Mouse (Mus musculus): ENCODE results near the gene Tnik.

The Tnik gene

DNA sequence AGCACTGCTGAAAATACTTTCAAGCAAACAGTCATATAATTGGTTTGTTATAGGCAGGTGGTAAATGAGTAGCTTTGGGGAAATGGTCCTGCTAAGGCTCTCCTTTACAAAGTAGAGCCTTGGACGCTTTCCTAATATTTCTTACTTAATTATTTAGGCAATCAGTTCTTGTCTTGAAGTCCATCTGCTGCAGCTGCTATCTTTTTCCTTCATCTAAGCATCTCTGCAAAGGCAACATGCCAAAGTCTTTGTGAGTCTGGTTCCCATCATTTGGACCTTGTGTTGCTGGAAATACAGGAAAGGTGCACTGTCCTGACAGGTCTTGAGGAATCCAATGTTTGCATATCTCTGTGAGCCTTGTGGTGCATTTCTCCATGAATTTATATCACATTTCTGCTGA is 82.9 kb downstream of the Tnik start:
- in situ Hi-C loops (cut with MboI, MseI), result no loop called here

DNA sequence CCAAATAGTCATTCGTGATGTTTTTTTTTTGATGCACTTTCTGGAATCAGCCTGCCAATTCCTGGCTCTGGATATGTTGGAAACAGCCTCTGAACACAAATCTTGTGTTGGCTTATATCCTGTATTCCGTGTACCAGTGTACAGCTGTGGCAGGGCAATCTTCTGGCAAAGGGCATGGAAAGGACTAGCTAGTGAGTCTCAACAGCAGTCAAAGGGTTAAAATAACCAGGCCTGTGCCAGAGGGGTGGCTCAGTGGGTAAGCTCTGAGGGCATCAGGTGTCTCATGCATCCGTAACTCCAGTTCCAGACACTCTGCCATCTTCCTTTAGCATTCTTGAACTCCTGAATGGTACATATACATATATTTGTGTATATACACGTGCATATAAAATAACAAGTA is 83.5 kb downstream of the Tnik start:
- in situ Hi-C loops (cut with MboI, MseI), result no loop called here

- in situ Hi-C loops (cut with MboI, MseI), result no loop called here
These were observed 85.7 kb downstream of the Tnik start for GRCm38 (mm10) chr3:28348746-28349145.

DNA sequence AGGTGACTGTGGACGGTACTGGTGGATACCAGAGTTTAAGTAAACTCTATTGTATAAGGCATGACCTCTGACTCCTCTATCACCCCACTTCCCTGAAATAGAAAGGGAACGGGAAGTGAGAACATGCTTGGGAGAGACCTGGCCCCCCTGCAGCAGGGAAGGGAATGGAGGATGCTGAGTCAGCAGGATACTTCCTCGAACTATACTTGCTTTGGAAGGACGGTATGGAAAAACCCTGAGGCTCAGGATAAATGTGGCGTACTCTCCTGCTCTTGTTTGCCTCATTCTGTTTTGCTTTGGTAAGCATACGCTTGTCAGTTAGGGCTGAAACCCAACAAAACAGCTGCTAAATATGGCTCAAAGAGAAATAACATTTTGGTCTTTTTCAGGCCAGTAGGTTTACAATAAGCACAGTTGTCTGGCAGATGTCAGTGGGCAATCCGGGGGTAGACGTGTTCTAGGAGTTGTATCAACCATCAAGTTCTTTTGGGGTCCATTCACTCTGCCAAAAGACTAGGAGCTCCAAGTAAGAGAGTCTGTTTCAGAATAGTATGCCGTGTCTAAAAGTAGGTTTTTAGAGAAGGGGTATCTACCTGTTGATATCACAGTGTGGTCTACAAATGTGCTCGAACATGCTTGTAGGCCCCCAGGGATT is 87.3 kb downstream of the Tnik start:
- in situ Hi-C loops (cut with MboI, MseI), result no loop called here

GRCm38 (mm10) chr3:28358391-28358790 is 95.4 kb downstream of the Tnik start:
- in situ Hi-C loops (cut with MboI, MseI), result no loop called here

GRCm38 (mm10) chr3:28359138-28359537 is 96.1 kb downstream of the Tnik start:
- in situ Hi-C loops (cut with MboI, MseI), result no loop called here

- in situ Hi-C loops (cut with MboI, MseI), result no loop called here
These were observed 98.0 kb downstream of the Tnik start for GRCm38 (mm10) chr3:28361056-28361455.

DNA sequence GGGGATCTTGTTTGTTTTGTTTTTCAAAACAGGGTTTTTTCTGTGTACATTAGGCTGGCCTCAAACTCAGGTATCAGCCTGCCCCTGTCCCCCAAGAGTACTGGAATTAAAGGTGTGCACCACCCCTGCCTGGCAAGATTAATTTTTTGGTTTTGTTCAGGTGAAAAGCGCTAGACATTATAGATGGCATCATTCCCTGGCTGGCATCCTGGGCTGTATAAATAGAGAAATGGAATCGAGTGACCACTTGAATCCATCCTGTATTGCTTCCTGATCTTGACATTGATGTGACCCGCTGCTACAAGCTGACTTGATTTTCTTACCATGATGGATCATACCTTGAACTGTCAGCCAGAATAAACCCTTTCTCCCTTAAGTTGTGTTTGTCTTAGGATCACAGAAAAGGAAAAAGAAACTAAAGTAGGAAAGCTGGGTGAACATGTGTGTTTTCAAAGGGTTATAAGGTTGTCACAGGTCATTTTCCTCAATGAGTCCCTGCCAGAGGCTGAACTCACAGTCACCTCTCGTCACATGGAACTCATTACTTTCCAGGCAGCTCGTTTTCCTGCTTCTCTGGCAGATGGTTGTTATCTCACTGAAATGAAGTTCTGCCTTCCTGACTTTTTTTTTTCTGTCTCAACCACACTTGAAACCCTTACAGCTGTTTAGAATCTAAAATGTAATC is 100.6 kb downstream of the Tnik start:
- in situ Hi-C loops (cut with MboI, MseI), result no loop called here

DNA sequence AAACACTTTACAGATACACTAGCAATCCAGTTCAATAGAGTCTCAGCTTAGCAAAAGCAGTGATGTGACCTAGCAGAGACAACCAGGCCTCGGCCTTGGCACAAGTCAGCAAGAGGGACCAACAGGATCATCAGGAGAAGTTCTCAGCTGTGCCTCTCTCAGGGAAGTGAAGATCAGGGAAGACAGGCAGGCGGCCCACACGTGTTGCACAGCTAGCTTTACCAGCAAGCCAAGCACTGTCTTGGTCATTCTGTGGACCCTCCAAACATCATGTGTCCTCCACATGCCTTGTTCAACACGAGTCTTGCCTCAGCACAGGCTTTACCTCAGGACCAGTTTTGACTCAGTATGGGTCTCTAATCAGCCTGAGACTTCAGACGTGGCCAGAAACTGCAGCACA is 105.7 kb downstream of the Tnik start:
- in situ Hi-C loops (cut with MboI, MseI), result no loop called here

GRCm38 (mm10) chr3:28369266-28369665 is 106.3 kb downstream of the Tnik start:
- in situ Hi-C loops (cut with MboI, MseI), result no loop called here

DNA sequence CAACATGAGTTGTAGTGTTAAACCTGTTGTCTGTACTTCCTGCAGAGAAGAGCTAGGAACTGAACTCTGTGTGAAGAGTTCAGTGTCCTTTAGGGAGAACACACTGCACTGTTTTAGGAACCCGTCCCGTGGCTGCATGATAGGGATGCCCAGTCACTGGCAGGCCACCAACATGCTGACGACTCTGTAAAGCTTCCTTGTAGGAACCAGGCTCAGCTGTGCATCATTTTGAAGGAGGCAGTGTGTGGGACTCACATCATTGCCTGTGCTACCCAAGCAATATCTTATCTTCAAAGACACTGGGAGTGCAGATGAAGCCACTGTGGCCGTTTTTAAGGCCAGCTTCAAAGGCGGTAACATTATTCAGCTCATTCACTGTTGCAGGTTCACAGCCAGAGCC is 106.7 kb downstream of the Tnik start:
- in situ Hi-C loops (cut with MboI, MseI), result no loop called here

GRCm38 (mm10) chr3:28371583-28371982 is 108.6 kb downstream of the Tnik start:
- in situ Hi-C loops (cut with MboI, MseI), result no loop called here

DNA sequence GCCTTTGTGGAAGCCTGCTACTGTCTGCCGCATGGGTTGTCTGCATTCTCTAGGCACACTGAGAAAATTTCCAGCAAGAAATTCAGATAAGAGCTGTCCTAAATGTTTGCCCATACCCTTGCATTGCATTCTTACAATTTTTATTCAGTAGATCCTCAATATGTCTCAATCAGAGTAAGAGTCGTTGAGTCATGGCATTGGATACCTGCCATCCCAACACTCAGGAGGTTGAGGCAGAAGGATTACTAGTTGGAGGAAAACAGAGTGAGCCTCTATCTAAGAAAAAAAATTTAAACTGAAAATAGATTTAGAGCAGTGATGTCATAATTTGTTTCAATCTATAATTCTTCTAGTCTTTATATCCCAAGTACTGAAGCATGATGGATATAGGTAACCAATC is 109.4 kb downstream of the Tnik start:
- in situ Hi-C loops (cut with MboI, MseI), result no loop called here

GRCm38 (mm10) chr3:28374738-28375510 is 111.9 kb downstream of the Tnik start:
- in situ Hi-C loops (cut with MboI, MseI), result no loop called here

DNA sequence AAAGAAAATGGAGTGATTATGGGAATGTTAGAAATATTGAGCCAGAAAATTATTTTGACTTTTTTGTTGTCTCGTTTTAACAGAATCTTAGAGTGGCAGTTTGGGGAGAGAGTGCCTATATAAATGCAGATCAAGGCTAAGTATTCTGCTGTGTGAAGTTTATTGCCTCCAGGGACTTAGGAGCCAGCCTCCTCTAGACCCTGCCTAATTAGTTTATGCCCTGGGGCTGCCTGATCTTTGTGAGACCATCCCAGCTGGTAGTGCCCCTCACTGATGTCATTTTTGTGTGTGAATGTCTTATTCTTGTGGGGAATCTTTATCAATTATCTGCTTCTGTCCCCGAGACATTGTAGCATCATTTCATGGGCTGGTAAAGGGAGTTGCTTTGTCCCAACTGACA is 117.2 kb downstream of the Tnik start:
- in situ Hi-C loops (cut with MboI, MseI), result no loop called here

GRCm38 (mm10) chr3:28383526-28384126 is 120.6 kb downstream of the Tnik start:
- in situ Hi-C loops (cut with MboI, MseI), result no loop called here

- in situ Hi-C loops (cut with MboI, MseI), result no loop called here
These were observed 122.4 kb downstream of the Tnik start for GRCm38 (mm10) chr3:28385199-28385975.

DNA sequence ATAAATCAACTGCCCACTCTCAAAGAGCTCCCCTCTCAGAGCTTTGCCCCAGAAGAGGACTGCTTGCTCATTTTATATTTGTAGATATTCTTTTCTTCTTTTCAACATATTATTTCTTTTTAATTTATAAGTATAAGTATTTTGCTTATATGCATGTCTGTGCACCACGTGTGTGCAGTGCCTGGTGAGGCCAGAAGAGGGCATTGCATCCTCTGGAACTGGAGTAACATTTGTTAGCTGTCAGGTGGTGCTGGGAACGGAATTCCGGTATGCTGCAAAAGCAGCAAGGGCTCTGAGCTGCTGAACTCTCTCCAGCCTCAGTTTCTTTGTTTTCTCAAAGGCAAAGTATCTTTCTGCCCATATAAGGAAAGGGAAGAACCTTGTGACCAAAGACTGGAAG is 125.5 kb downstream of the Tnik start:
- in situ Hi-C loops (cut with MboI, MseI), result no loop called here

GRCm38 (mm10) chr3:28390183-28390582 is 127.2 kb downstream of the Tnik start:
- in situ Hi-C loops (cut with MboI, MseI), result loop anchor here (10.0 kb wide), 1 partner anchor 75 kb away; no protein-coding TSS in a partner anchor

DNA sequence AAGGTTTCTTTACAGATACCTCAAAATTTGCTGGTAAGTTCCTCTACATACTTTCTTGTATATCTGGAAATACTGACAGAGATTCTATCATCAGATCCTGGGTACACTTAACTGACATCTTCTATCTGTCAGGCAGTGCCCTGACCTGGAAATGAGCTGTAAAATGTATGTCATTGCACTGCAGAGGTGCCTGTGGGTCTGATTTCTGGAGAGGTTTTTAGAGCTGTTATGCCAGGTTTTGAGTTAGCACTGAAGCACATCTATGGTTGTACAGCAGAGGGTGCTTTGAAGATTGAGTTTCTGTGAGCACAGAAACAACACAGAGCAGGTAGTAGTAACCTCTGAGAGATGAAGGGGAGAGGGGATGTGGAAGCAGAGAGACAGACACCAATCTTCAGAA is 129.5 kb downstream of the Tnik start:
- in situ Hi-C loops (cut with MboI, MseI), result loop anchor here (10.0 kb wide), 1 partner anchor 72 kb away; no protein-coding TSS in a partner anchor

- in situ Hi-C loops (cut with MboI, MseI), result loop anchor here (10.0 kb wide), 1 partner anchor 66 kb away; no protein-coding TSS in a partner anchor
These were observed 135.8 kb downstream of the Tnik start for GRCm38 (mm10) chr3:28398781-28399180.
